Mouse (Mus musculus): ENCODE results near the gene Erich2.

GRCm38 (mm10) chr2:70565651-70566602 lies 57.3 kb downstream of the Erich2 start:
- TF ChIP-seq CTCF (IDR thresholded peaks at IDR 0.05), result no peak
- no peak for TF ChIP-seq POLR2A (IDR thresholded peaks at IDR 0.05; ENCODE audit: insufficient read depth, low read depth, low read length)
